Mouse (Mus musculus): ENCODE measurements around the gene Slc12a3. TPM values are rescaled to one million over a fixed set of nuclear protein-coding genes. Genes with fewer than 3 reads are reported as not detected.

Gene Slc12a3
- polyA plus RNA-seq, 1 experiment from 2014 or later = 0.05 TPM

DNA sequence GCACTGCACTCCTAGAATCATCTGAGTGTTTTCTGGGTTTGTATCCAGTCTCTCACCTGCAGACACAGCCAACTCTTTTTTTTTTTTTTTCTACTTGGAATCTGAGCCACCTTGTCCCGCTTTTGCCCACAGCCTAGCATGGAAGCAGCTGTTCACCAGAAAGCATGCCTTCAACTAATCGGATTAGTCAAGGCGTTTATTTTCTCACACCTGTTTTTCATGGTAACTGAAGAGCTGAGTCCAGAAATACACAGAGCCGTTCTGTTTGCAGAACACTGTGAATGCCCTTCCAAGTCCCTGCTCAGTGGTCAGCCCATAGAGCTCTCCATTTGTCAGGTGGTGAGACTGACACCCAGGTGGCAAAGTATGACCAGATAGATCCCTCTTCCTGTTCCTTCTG, 6.9 kb upstream of the Slc12a3 start:
- Histone ChIP-seq H3K36me3 (ENCODE audit: control insufficient read depth, insufficient read depth, low read length) (no peaks in the 10 kb centered on the region), H3K4me1 (ENCODE audit: control insufficient read depth, insufficient read depth, low read length) (no peaks in the 10 kb centered on the region), H3K4me3 (ENCODE audit: low read length) (no peak overlapping the region), H3K9ac (ENCODE audit: low read depth, low read length) (no peak overlapping the region), H3K27me3 (replicated peaks; ENCODE audit: control insufficient read depth, insufficient read depth, low read length) (no peaks in the 10 kb centered on the region), H3K9me3 (ENCODE audit: control insufficient read depth, low read length) (no peaks in the 10 kb centered on the region), H3K4me2 (ENCODE audit: low read depth, low read length) (no peak overlapping the region), H3K27ac (ENCODE audit: low read length) (no peak overlapping the region)
- 71% methylated on average over 4 of the region's 4 CpGs for WGBS
- no peak for ATAC-seq

DNA sequence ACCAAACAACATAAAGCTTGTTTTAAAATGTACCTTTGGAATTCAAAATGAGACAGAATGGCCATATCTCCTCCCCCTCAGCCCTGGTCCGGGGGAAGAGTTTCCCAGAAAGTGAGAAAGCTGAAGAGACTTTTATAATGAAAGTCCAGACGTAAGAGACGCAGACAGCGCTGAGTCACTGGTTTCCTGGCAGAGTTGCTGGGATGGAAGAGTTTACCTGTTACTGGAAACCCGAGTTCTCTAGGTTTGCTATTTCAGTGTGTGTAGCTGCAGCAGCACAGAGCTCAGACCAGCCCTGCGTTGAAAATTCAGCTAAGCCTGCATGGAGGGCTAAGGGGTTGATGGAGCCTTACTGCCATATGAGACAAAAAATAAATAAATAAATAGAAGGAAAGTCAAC, 6.0 kb upstream of the Slc12a3 start:
- no peaks in the 10 kb centered on the region for H3K9me3 ChIP-seq (ENCODE audit: control insufficient read depth, low read length)
- H3K27me3 ChIP-seq (replicated peaks; ENCODE audit: control insufficient read depth, insufficient read depth, low read length) = no peaks in the 10 kb centered on the region
- H3K27ac ChIP-seq (ENCODE audit: low read length) = no peak overlapping the region
- 84% methylated on average over 6 of the region's 6 CpGs for WGBS
- H3K4me1 ChIP-seq (ENCODE audit: control insufficient read depth, insufficient read depth, low read length) = no peaks in the 10 kb centered on the region
- no peak overlapping the region for H3K9ac ChIP-seq (ENCODE audit: low read depth, low read length)
- no peak overlapping the region for H3K4me2 ChIP-seq (ENCODE audit: low read depth, low read length)
- no peak overlapping the region for H3K4me3 ChIP-seq (ENCODE audit: low read length)
- no peaks in the 10 kb centered on the region for H3K36me3 ChIP-seq (ENCODE audit: control insufficient read depth, insufficient read depth, low read length)
- ATAC-seq = no peak

DNA sequence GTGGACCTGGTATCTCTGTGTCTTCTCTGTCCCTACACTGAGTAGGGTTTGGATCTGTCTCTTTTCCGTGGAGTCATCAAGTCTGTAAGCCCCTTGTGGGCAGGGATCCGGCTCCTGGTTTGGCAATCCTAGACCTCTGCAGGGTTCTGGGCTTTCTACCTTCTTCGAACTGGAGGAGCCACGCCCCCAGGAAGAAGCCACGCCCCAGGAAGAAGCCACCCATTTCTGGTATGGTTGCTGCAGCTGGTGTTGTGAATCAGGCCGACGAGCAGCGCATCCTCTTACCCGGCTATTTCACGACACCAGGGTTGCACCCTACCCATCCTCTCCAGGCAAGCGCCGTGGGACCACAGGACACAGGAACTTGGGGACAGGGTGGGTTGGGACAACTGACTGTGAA, 4.9 kb upstream of the Slc12a3 start:
- Histone ChIP-seq H3K4me1 (ENCODE audit: control insufficient read depth, insufficient read depth, low read length) (no peaks in the 10 kb centered on the region), H3K4me3 (ENCODE audit: low read length) (no peak overlapping the region), H3K36me3 (ENCODE audit: control insufficient read depth, insufficient read depth, low read length) (no peaks in the 10 kb centered on the region), H3K9ac (ENCODE audit: low read depth, low read length) (no peak overlapping the region), H3K9me3 (ENCODE audit: control insufficient read depth, low read length) (no peaks in the 10 kb centered on the region), H3K27ac (ENCODE audit: low read length) (no peak overlapping the region), H3K4me2 (ENCODE audit: low read depth, low read length) (no peak overlapping the region), H3K27me3 (replicated peaks; ENCODE audit: control insufficient read depth, insufficient read depth, low read length) (no peaks in the 10 kb centered on the region)
- WGBS = 56% methylated on average over 12 of the region's 12 CpGs
- no peak for ATAC-seq

DNA sequence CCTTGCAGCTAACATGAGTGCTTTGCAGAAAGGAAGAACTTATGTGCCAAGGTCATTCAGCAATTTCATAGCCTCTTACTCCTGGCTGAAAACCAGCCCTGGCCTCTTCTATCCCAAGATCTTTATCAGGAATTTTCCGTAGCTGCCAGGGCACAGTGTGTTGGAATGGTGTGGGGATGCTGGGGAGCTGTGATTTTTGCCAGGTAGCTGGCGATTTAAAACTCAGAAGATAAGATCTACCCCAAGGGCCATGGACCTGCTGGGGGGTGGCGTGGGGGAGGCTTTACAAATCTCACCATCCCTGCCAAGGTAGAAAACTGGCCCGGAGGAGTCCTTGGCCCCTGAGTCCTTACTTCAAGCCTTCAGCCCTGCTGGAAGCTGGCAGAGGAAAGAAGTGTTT, 3.0 kb upstream of the Slc12a3 start:
- WGBS = 67% methylated on average over 4 of the region's 4 CpGs
- H3K4me1 ChIP-seq (ENCODE audit: control insufficient read depth, insufficient read depth, low read length) = no peaks in the 10 kb centered on the region
- no peak overlapping the region for H3K27ac ChIP-seq (ENCODE audit: low read length)
- H3K9ac ChIP-seq (ENCODE audit: low read depth, low read length) = no peak overlapping the region
- no peak overlapping the region for H3K4me2 ChIP-seq (ENCODE audit: low read depth, low read length)
- H3K27me3 ChIP-seq (replicated peaks; ENCODE audit: control insufficient read depth, insufficient read depth, low read length) = no peaks in the 10 kb centered on the region
- ATAC-seq = no peak
- no peaks in the 10 kb centered on the region for H3K9me3 ChIP-seq (ENCODE audit: control insufficient read depth, low read length)
- no peak overlapping the region for H3K4me3 ChIP-seq (ENCODE audit: low read length)
- H3K36me3 ChIP-seq (ENCODE audit: control insufficient read depth, insufficient read depth, low read length) = no peaks in the 10 kb centered on the region

DNA sequence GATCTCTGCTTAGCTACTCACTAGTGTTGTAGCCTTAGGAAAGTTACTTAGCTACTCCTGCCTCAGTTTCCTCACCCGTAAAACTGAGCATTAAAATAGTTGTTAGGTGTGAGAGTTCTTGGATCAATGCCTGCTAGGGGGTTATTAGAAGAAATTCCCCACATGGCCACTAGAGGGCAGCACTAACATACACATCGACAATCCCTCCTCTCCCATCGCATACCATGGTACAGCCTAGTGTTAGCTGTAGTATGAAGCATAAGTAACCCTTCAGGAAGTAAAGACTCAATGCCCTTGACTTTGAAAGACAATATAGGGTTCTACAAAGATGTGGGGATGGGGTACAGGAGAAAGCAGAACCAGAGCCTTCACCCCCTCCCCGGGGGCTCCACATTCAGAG, 1.7 kb downstream of the Slc12a3 start:
- Histone ChIP-seq H3K4me3 (ENCODE audit: low read length) (no peak overlapping the region), H3K4me1 (ENCODE audit: control insufficient read depth, insufficient read depth, low read length) (no peaks in the 10 kb centered on the region), H3K27ac (ENCODE audit: low read length) (no peak overlapping the region), H3K27me3 (replicated peaks; ENCODE audit: control insufficient read depth, insufficient read depth, low read length) (no peaks in the 10 kb centered on the region), H3K9ac (ENCODE audit: low read depth, low read length) (no peak overlapping the region), H3K4me2 (ENCODE audit: low read depth, low read length) (no peak overlapping the region), H3K9me3 (ENCODE audit: control insufficient read depth, low read length) (no peaks in the 10 kb centered on the region), H3K36me3 (ENCODE audit: control insufficient read depth, insufficient read depth, low read length) (no peaks in the 10 kb centered on the region)
- ATAC-seq = peak; percentile 67
- WGBS = 27% methylated on average over 4 of the region's 4 CpGs

DNA sequence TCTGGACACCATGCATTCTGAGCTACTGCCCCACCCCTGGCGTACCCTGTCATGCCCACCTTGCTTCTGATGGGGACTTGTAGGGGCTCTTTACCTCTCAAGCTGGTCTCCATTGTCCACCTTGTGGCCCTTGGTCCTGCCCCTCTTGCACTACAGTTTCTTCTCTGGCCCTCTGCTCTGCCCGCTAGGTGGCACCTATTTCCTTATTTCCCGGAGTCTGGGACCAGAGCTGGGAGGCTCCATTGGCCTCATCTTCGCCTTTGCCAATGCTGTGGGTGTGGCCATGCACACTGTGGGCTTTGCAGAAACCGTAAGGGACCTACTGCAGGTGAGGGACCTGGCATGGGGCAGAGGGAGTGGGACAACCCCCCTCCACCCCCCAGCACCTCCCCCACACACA, 4.3 kb downstream of the Slc12a3 start:
- WGBS = 45% methylated on average over 5 of the region's 5 CpGs
- Histone ChIP-seq H3K27ac (ENCODE audit: low read length) (no peak overlapping the region), H3K4me3 (ENCODE audit: low read length) (no peak overlapping the region), H3K4me2 (ENCODE audit: low read depth, low read length) (no peak overlapping the region), H3K4me1 (ENCODE audit: control insufficient read depth, insufficient read depth, low read length) (no peaks in the 10 kb centered on the region), H3K36me3 (ENCODE audit: control insufficient read depth, insufficient read depth, low read length) (no peaks in the 10 kb centered on the region), H3K9ac (ENCODE audit: low read depth, low read length) (no peak overlapping the region), H3K27me3 (replicated peaks; ENCODE audit: control insufficient read depth, insufficient read depth, low read length) (no peaks in the 10 kb centered on the region), H3K9me3 (ENCODE audit: control insufficient read depth, low read length) (no peaks in the 10 kb centered on the region)
- ATAC-seq = peak; percentile 19; the same call in 1 of the 2 replicates

DNA sequence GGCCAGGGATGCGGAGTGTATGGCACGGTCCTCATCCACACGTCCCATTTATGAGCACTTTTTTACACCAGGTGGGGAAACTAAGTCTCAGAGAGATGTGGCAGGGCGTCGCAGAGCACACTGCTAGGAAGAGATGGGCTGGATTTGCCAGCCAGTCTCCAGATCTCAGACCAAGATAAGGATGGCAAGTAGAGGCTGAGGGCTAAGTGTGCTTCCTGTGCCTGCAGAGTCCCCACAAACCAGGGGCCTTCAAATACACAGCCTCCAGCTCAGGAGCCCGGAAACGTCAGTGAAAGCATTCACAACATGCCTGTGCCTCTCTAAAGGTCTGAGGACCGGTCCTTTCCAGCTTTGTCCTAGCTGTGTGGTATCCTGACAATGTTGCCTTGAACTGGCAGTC, 8.6 kb downstream of the Slc12a3 start:
- WGBS = 79% methylated on average over 8 of the region's 8 CpGs
- no peak overlapping the region for H3K27ac ChIP-seq (ENCODE audit: low read length)
- H3K4me1 ChIP-seq (ENCODE audit: control insufficient read depth, insufficient read depth, low read length) = 0 out of 2 replicates have a peak, but pooled peaks cover 3% of the 10 kb centered on the region
- H3K4me2 ChIP-seq (ENCODE audit: low read depth, low read length) = no peak overlapping the region
- no peaks in the 10 kb centered on the region for H3K36me3 ChIP-seq (ENCODE audit: control insufficient read depth, insufficient read depth, low read length)
- no peaks in the 10 kb centered on the region for H3K27me3 ChIP-seq (replicated peaks; ENCODE audit: control insufficient read depth, insufficient read depth, low read length)
- no peak overlapping the region for H3K4me3 ChIP-seq (ENCODE audit: low read length)
- ATAC-seq = no peak
- H3K9me3 ChIP-seq (ENCODE audit: control insufficient read depth, low read length) = no peaks in the 10 kb centered on the region
- no peak overlapping the region for H3K9ac ChIP-seq (ENCODE audit: low read depth, low read length)

DNA sequence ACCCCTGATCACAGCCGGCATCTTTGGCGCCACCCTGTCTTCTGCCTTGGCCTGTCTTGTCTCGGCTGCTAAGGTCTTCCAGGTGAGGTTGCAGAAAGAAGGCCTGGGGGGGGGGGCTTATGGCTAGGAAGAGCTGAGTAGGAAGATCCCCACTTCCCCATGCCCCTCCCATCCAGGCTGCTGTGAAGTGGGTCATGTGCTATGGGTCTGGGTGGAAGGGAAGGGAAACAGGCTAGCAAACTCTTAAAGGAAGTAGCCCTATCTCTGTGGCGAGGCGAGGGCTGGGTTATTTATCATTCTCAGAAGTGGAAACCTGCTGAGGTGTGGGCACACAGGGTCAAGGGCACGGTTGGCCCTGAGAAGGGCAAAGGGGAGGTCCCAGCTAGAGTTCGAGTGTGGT, 11.8 kb downstream of the Slc12a3 start:
- no peaks in the 10 kb centered on the region for H3K9me3 ChIP-seq (ENCODE audit: control insufficient read depth, low read length)
- H3K36me3 ChIP-seq (ENCODE audit: control insufficient read depth, insufficient read depth, low read length) = no peaks in the 10 kb centered on the region
- no peak for ATAC-seq

DNA sequence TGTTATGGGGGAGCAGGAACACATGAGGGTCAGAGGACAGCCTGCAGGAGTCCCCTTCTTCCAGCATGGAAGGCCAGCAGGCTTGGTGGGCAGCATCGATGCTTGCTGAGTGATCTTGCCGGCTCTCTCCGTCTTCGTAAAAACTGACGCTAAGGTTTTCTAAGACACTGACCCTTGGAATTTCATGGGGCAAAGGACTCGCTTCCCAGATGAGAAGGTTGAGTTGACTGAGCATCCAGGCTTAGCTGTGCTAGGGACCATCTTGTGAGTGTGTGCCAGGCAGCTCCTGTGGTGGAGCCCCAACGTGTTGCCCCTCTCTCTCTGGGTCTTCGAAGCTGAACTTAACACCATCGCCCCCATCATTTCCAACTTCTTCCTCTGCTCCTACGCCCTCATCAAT, 13.7 kb downstream of the Slc12a3 start:
- H3K27me3 ChIP-seq (replicated peaks; ENCODE audit: control insufficient read depth, insufficient read depth, low read length) = no peaks in the 10 kb centered on the region
- H3K27ac ChIP-seq (ENCODE audit: low read length) = no peak overlapping the region
- no peak overlapping the region for H3K9ac ChIP-seq (ENCODE audit: low read depth, low read length)
- no peaks in the 10 kb centered on the region for H3K9me3 ChIP-seq (ENCODE audit: control insufficient read depth, low read length)
- no peak overlapping the region for H3K4me3 ChIP-seq (ENCODE audit: low read length)
- 0 out of 2 replicates have a peak, but pooled peaks cover 3% of the 10 kb centered on the region for H3K4me1 ChIP-seq (ENCODE audit: control insufficient read depth, insufficient read depth, low read length)
- H3K4me2 ChIP-seq (ENCODE audit: low read depth, low read length) = no peak overlapping the region
- WGBS = 89% methylated on average over 10 of the region's 10 CpGs
- no peak for ATAC-seq
- H3K36me3 ChIP-seq (ENCODE audit: control insufficient read depth, insufficient read depth, low read length) = no peaks in the 10 kb centered on the region

More for the DNA sequence above, 11.8 kb downstream of the Slc12a3 start:
- Histone ChIP-seq H3K27me3 (replicated peaks; ENCODE audit: control insufficient read depth, insufficient read depth, low read length) (no peaks in the 10 kb centered on the region), H3K9ac (ENCODE audit: low read depth, low read length) (no peak overlapping the region), H3K4me3 (ENCODE audit: low read length) (no peak overlapping the region), H3K4me1 (ENCODE audit: control insufficient read depth, insufficient read depth, low read length) (0 out of 2 replicates have a peak, but pooled peaks cover 3% of the 10 kb centered on the region), H3K4me2 (ENCODE audit: low read depth, low read length) (no peak overlapping the region), H3K27ac (ENCODE audit: low read length) (no peak overlapping the region)
- WGBS = 79% methylated on average over 7 of the region's 7 CpGs

DNA sequence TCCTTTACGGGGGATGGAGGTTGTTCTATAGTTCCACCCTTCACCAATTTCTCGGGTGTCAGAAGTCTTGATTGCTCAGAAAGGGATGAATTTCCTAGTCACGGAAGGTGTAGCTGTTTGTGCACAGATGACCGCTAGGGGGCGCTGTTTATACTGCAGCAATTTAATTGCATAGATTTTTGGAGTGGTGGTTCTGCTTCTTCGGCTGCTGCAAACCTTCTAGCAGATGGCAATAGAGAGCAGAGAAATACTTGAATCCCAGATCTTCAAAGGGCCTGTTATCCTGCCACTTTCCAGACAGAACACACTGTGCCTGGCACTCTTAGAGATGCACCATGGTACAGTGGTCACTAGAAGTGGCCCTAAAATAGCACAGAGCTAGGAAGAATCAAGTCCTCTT, 14.3 kb downstream of the Slc12a3 start:
- Histone ChIP-seq H3K36me3 (ENCODE audit: control insufficient read depth, insufficient read depth, low read length) (no peaks in the 10 kb centered on the region), H3K9ac (ENCODE audit: low read depth, low read length) (no peak overlapping the region), H3K4me1 (ENCODE audit: control insufficient read depth, insufficient read depth, low read length) (0 out of 2 replicates have a peak, but pooled peaks cover 3% of the 10 kb centered on the region), H3K27me3 (replicated peaks; ENCODE audit: control insufficient read depth, insufficient read depth, low read length) (no peaks in the 10 kb centered on the region), H3K4me2 (ENCODE audit: low read depth, low read length) (no peak overlapping the region), H3K9me3 (ENCODE audit: control insufficient read depth, low read length) (no peaks in the 10 kb centered on the region), H3K27ac (ENCODE audit: low read length) (no peak overlapping the region), H3K4me3 (ENCODE audit: low read length) (no peak overlapping the region)
- no peak for ATAC-seq
- 14% methylated on average over 6 of the region's 6 CpGs for WGBS
